Mouse (Mus musculus) kidney, postnatal 36 days (tissue): Measurements from ENCODE around the gene Ramac.
A peak's percentile ranks its signal among the peaks of the same experiment; 100 is the strongest.

ENCODE experiments used
- DNase-seq, 2 experiments: peaks; one replicate each; pipeline ENCODE4 v3.0.0; 2021 to 2022; ENCODE audit warnings: mixed read lengths in 2 of 2

Ramac gene

DNA sequence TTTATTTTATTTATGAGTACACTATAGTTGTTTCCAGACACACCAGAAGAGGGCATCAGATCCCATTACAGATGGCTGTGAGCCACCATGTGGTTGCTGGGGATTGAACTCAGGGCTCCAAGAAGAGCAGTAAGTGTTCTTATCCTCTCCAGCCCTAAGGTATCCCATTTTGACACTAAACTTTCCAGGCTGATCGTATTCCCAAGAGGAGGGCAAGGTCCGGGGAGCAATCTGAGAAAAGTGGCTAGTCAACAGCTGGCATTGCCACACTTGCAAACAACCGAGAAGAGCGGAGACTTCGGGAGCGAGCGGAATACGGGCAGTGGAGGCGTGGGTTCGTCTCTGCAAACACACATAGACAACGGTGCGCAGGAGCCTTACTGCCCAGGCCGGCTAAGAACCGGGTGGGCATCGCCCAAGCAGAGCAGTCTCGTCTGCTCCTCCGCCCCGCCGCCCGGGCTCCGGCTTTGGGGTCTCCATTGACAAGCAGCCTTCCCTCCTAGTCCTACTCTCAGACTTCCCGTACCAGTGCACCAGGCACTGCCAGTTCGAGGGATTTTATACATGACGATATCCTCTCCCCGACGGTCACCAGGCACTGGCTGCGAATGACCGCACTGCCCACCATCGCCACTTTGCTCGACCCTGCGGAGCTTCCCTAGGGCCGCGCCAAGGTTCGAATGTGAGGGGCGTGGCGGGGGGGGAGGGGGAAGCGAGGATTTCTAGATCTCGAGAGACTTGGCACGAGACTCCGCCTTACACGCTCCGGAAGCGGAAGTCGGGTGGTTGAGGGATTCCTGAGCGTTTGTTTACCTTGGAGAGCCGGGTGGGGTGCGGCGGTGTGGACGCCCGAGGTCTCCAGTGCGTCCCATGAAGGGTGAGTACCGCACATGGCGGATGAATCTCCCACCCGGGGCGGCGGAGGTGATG, at the start of gene Ramac:
TSS of gene Ramac (plus strand) at position 746 of the 930 bp plus-strand sequence.
- DNase-seq, result peak; percentile 92 to 95

DNA sequence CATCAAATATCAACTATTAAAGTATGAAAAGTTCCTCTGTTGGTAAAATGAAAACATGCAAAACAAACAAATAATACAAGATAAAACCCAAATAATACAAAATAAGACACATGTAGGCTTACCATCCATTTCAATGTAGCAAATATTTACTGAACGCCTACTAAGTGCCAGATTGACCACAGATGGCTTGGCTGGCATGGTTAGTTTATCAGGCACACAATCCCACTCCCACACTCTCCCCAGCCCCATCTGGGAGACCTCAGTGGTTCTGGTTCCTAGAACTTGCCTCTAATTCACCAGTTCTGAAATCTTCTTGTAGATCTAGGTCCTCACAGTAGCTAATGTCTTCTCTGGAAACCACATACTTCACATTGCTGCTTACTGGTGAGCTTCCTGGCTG, 44.1 kb upstream of the Ramac start:
- no peak for DNase-seq

DNA sequence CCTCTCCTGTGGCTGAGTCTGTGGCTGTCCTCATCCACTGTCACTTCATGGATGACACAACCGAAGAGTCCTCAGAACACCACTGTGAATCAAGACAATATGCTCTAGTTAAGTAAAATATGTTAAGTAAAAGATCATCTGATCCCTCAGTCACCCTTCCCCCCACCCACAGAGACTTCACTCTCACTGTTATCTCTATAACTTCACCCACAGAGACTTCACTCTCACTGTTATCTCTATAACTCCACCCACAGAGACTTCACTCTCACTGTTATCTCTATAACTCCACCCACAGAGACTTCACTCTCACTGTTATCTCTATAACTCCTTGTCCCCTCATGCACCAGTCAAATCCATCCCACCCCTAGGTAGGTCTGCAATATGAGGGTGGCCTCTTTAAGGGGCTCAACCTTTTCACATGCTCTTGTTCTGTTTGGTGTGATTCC, 43.5 kb upstream of the Ramac start:
- DNase-seq, result no peak

DNA sequence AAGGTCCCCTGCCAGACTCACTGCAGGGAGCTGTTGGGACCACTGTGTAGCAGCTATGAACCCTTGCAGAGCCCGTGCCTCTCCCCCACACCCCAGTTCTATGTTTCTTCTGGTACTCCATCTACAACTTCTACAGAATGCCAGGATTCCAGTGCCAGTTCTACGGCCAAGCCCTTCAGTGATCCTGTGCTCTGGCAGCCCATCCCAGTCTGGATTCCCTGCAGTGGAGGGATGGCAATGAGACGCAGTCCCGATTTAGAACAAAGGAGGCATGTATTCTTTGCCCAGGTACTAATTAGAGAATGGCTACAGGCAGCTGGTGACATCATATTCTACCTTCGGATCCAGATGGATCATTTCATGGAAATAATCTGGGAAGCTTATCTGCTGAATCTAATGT, 41.5 kb upstream of the Ramac start:
- no peak for DNase-seq

DNA sequence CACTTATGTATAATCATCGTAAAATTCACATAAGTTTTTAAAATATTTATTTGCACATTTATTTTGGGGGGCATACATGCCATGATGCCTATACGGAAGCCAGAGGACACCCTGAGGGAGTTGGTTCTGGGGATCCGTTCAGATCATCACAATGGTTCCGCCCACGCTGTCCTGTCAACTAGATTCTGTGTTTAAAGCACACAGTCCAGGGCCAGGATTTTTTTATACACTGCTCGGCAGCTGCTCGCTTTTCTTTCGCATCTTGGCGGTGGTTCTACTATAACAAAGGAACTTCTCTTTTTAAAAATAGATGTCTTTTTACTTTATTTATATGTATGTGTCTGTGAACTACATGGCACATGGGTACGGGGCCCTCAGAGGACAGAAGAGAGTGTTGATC, 38.9 kb upstream of the Ramac start:
- no peak for DNase-seq

DNA sequence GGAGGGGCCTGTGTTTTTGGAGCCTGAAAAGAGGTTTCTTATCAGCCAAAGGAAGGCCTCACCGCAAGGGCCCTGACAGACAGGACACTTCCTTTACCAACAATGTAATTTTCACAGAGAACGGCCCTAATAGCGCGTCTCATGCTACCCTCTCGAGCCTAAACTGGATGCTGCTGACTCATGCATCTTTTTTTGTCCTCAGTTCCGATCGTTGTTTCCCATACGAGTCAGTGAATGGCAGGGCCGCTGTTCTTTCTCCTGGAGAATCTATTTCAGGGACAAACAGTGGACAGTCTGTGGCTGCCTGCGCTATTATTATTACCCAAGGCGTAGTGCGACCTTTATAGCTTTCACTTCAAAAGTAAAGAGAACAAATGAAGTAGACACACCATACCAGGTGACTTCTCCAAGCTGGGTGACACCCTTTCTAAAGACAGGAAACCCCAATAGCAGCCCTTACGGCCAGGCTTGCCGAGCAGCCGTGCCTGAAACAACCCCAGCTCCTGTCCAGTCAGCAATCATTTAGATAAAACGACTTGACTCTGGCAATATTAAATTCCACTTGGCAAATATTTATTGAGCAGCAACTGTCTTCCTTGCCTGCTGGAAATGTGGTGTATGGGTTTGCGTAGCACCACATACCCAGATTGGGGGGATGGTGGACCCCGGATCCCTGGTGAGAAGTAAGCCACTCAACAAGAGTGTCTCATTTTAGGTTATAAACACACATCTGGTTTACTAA, 36.6 kb upstream of the Ramac start:
- no peak for DNase-seq

DNA sequence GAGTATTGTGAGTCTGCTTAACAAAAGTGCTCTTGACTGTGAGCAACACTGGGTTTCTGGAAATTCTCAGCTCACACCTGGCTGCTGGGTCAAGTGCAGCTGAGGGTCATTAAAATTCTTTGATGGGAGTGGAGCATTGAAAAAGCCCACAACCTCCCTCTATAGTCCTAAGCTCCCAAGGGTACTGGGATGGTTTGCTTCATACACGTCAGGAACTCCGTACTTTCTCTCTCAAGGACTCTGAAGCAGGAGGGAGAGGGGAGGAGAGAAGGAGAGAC, 36.1 kb upstream of the Ramac start:
- DNase-seq, result no peak

DNA sequence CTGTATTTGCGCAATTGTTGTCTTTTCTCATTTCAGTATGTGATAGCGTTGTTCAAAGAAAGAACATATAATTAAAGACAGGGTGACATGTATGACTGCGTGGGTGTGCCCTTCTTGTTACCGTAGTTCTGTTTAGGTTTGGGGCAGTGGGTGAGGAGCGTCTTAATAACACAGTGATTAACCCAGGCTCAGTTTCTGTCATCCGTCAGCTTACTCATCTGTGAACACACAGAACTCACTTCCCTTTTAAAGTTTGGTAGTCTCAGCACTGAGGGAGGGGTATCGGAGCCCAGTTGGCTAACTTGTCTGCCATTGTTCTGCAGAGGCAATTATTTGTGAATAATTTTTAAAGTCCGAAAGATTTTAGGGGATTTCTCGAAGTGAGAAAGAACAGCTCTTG, 35.0 kb upstream of the Ramac start:
- no peak for DNase-seq

DNA sequence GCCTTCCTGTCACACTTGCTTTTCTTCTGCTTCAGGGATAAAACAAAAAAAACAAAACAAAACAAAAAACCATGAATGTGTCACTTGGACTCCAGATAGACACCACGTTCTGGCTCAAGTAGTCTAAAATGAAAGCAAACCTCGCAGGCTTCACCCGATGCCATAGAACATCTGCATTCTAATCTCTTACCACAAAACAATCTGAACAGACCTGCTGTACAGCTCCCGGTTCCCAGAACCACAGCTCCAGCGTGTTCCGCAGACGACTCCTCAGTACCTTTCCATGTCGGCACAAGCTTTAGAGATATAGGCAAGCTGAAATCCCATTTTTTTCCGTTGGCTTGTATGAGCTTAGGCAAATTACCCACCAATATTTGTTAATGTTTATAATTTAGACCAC, 32.9 kb upstream of the Ramac start:
- no peak for DNase-seq

DNA sequence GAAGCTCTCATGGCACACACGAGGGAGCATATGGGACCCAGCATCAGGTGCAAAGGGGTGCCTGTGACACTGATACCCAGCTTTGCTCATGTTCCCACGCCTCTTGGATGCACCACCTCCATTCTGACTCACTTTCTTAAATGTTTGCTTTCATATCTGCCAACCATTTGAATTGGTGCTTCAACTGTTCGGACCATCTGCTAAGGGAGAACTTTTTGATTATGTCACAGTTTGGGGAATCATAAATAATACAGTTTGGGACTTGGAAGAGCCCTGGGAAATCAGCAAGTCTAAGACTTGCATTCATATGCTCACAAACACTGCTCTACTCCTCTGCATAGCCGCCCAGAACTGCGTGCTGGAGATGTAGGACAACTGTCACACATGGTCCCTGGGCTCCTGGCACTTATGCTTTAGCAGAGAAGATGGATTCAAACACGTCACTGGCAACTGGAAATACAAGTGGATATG, 31.5 kb upstream of the Ramac start:
- DNase-seq, result no peak

DNA sequence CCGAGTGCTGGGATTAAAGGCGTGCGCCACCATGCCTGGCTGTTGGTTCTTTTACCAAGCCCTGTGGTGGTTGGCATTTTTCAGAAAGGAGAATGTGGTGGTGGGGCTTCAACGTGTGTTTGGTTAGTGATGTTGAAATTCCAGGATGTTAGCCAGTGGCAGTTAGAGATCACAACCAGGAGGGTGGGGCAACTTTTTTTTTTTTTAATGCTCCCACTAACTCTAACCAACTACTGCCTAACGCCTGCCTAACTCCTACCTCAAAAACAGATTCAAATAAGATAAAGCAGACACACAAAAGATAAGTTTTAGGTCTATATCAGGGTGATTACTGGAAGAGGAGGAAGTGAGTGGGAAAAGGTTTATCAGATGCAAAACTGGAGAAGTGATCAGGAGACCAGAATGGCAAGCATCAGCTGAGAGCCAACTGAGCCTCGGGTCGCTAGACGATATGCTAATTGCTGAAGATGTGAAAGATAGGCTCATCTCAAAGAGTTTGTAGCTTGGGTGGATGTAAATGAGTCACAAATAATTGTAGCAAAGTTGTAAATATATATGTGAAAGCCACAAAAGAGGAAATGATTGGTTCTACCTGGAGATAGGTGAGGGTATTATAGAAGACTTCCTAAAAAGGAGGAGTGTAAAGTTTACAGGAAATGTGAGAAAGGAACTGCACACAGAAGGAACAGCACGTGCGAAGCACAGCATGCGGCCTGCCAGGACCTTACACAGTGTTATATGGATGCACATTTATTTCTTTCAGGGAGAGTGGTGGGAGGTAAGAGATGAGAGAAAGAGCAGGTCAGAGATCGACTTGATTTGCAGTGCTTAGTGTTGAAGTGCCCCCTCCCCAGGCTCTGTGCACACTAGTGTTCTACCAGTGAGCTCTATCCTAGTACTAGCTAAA, 30.3 kb upstream of the Ramac start:
- no peak for DNase-seq

DNA sequence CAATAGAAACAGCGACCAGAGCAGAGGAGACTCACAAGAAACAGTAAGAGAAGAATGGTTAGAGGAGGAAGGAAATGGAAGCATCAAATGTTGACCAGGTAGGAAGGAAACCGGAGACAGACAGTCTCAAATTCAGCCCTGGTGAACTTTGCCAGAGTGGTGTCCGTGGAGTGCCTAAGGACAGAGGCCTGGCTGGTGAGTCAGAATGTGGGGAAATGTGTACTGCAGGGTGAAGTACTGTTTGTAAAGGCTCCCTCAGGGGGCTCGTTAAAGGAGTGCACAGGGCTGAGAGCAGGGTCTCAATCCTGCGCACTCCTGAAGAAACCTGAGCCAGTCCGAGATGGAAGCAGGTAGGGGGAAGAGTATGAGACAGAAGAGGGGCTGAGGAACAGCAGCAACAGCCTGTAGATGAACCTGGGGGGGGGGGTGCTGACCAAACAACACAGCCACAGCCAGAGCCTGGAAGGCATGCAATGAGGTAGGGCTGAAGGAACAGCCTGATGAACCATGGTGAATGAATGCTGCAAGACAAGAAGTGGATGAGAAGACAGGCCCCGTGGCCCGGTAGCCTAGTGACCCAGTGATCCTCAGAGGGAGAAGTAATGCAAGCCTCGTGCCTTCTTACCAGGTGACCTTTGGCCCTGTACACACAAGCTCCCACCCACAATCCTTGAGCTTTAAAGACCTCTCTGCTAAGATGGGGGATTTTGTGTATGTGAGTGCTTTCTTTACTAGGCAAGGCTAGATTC, 27.3 kb upstream of the Ramac start:
- no peak for DNase-seq

DNA sequence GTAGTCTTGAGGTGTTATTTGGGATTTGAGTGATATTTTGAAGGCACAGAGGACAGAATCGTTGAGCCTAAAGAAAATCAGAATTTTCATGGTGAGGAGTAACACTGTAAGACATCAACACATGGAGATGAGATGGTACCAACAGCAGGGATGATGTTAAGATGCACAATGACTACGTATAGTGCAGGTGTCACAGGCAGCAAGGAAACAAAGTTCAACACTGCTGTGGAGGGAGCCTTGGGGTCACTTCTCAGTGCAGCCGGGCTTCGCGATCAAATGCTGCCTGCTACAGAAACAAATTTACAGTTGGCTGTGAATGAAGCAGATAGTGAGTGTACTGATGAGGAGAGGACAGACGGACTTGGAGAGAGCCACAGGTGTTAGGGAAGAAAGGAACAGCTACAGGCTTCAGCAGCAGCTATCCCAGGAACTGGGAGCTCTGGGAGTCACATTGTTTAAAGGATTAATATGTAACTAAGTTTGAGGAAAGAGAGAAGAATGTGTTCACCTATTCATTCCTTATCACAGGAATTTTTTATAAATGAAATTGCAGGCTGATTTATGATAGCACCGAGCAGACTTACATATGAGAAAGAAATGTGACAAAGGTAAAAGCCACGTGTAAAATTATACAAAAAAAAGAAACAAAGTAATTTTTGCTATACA, 23.9 kb upstream of the Ramac start:
- no peak for DNase-seq

DNA sequence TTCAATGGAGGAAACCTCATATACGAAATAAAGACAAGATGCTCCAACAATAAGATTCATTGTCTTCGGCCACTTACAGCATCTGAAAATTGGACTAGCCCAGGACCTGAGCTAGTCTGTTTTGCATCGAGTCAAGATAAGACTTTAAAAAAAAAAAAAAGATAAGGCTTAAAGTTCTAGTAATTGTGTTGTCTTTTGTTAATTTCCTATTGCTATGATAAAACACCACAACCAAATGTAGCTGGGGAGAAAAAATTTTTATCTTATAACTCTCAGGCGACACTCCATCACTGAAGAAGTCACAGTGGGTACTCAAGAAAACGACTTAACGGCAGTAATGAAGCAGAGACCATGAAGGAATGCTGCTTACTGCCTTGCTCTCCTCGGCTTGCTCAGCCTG, 22.7 kb upstream of the Ramac start:
- no peak for DNase-seq

DNA sequence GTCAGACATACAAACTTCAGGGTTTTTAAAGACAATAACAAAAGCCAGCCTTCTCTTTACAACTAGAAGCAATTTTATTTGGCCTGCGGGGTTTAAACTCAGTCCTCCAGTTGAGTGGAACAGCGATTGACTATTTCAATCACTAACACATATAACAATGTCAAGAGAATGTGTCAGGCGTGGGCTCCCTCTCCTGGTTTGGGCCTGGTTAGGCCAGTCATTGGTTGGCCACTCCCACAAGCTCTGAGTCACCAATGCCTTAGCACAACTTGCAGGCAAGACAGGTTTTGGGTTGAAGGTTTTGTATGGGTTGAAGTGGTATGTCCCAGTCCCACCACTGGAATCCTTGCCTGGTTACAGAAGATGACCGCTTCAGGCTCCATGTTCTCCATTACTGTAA, 18.6 kb upstream of the Ramac start:
- peak; percentile 4 to 24 for DNase-seq

DNA sequence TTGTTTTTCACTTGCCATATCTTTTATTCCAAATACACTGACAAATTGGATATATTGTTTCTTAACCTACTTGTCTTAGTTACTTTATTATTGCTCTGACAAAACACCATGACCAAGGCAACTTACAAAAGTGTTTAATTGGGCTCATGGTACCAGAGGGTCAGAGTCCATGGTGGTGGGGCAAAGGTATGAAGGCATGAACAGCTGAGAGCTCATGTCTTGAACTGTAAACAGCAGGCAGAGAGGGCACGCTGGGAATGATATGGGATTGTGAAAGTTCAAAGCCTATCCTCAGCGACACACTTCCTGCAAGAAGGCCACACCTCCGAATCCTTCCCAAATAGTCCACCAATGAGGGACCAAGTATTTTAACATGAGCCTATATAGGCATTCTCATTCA, 14.8 kb upstream of the Ramac start:
- no peak for DNase-seq

DNA sequence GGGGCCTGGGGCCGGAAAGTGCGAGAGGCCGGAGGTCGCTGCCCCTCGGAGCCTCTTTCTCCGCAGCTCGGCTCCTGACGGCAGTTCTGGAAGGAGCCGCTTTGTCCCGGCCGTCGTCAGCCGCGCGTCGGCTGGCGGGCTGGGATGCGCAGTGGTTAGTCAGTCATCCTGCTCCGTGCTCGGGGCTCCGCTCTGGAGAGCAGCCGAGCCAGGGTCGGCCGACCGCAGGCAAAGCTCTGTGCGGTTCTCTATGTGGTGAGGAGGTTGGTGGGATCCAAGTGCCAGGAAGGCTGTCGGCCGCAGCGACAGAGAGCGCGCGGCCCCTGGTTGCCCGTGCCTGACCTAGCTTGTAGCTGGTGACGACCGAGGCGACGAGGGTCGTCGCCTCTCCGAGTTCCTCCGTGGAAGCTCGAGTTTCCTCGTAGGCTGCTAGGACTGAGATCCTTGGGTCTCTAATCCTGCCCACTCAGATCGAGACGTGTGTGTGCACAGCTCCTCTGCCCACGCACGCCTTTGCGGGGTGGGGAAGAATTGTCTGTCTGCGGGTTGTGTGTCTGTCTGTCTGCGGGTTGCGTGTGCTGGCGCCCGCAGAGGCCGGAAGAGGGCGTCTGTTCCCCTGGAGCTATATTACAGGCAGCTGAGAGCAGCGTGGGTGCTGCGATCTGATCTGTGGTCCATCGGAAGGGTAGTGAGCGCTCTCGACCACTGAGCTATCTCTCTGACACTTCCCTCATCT, 553 bp downstream of the Ramac start:
- DNase-seq, result peak; percentile 9 to 34

DNA sequence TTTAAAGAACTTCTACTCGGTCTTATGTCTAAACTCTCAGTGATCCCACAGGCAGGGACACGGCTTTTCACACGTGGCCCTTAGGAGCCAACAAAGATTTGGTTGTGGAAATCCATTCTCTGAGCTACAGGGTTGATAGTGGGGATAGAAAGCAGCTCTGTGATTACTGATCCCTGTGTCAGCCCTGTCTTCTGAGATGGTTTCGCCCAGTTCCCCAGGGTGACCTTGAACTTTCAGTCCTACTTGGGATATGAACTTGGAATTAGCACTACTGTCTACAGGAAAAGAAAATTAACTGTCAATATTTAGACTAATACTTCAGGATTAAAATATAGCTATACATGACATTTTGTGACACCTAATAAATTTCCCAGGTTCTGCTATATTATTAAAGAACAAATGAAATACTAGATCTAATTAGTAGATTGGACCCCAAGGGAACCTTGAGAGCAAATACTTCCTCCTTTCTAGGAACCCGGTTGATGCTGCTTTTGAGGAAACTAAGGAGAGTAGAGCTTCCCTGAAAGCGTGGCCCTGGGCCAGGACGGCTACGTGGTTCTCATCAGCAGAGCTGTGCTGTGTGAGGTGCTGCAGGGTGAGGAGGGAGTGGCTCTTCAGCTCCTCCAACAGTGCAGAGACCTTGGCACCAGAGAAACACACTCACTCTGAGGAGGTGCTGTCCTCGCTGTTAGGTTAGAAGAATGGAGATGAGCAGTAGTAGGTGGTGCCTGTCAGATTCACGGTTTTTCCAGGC, 10.2 kb downstream of the Ramac start:
- peak in 1 of 2 experiments; percentile 22 for DNase-seq

DNA sequence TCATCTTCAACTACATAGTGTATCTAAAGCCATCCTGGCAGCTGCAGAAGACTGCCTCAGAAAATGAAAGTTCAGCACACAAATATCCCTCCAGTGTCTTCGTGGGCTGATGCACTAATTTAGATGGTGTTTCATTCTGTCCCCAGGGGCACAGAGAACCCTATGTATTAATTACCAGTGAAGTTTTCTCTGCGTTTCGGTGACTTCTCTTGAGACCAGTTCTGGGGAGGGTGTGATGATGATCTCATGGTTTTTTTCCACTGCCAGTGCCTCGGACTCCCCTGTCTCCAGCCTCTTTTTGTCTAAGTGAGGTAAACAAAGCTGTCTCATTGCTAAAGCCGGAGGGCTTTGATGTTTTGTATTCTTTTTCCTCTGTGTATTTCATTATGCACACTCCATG, 12.6 kb downstream of the Ramac start:
- DNase-seq, result no peak

DNA sequence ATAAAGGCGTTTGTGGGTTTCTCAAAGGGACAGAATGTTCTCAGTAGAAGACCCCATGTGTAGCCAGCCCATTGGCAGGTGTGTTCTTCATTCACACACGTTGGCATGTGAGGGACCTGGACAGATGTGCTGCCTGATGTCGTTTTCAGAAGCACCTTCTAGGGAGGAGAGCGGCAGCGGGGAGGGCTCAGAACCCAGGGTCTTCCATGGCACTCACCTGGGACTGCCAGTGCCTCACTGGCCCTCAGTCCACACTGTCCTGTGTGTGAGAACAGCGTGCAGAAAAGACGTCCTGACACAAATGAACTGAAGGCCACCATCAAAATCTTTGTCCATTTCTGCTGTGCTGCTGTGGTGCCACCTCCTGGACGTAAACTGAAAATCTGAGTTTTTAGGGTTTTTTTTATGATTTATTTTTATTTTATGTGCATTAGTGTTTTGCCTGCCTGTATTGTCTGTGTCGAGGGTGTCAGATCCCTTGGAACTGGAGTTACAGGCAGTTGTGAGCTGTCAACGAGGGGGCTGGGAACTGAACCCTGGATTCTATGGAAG, 15.0 kb downstream of the Ramac start:
- peak in 1 of 2 experiments; percentile 23 for DNase-seq
